Mouse (Mus musculus) liver, embryonic 14.5 days (tissue): ENCODE measurements around the gene Capns2. TPM values are rescaled to one million over a fixed set of nuclear protein-coding genes. Genes with fewer than 3 reads are reported as not detected.

Experiments
- ATAC-seq: fragments of 200-750 bp; cut with Nextera tagmentation; 2 replicates; pipeline ENCODE4 v1.8.0; 2017; ENCODE audit warnings: moderate number of reproducible peaks, mild to moderate bottlenecking, moderate library complexity; ENCODE audit not compliant: insufficient read depth
- DNase-seq, 3 experiments: peaks; one replicate each; pipeline ENCODE4 v3.0.0-alpha.2; 2012 to 2013; ENCODE audit warnings: low read depth in 3 of 3, low spot score in 3 of 3
- H3K27ac ChIP-seq: fragments of 300-500 bp; sonication (generic); 2 replicates; pipeline ENCODE4 v1.5.1; 2014; ENCODE audit warnings: moderate library complexity, mild to moderate bottlenecking, control low read depth, inconsistent platforms
- H3K27me3 ChIP-seq: fragments of 300-500 bp; sonication (generic); 2 replicates; pipeline ENCODE4 v1.6.1; 2014; ENCODE audit warnings: mild to moderate bottlenecking, low read length, moderate library complexity; ENCODE audit not compliant: control insufficient read depth, insufficient read depth
- H3K36me3 ChIP-seq: fragments of 300-500 bp; sonication (generic); replicated peaks from 2 replicates; pipeline ENCODE4 v1.6.1; 2014; ENCODE audit warnings: low read depth; ENCODE audit not compliant: control insufficient read depth, insufficient read depth
- H3K4me1 ChIP-seq, 2 experiments: fragments of 200-500 bp in 1 of 2; fragments of 300-500 bp in 1 of 2; sonication (generic) in 1 of 2; replicated peaks; 2 replicates each; pipeline ENCODE4 v1.6.1; 2012 to 2014; ENCODE audit warnings: antibody characterized with exemption in 1 of 2, inconsistent platforms in 1 of 2, low read length in 1 of 2; ENCODE audit not compliant: control insufficient read depth in 2 of 2, insufficient read depth in 2 of 2
- H3K4me2 ChIP-seq: fragments of 300-500 bp; sonication (generic); 2 replicates; pipeline ENCODE4 v1.6.1; 2014; ENCODE audit warnings: low read depth, mild to moderate bottlenecking, control low read depth, moderate library complexity
- H3K4me3 ChIP-seq, 2 experiments: fragments of 200-500 bp in 1 of 2; fragments of 300-500 bp in 1 of 2; sonication (generic) in 1 of 2; 2 replicates each; pipeline ENCODE4 v1.5.1; 2012 to 2014; ENCODE audit warnings: low read depth in 2 of 2, low read length in 2 of 2, mild to moderate bottlenecking in 2 of 2, control low read depth in 1 of 2, inconsistent platforms in 1 of 2, moderate library complexity in 1 of 2; ENCODE audit not compliant: insufficient read depth in 1 of 2
- H3K9ac ChIP-seq: fragments of 300-500 bp; sonication (generic); replicated peaks from 2 replicates; pipeline ENCODE4 v1.6.1; 2014; ENCODE audit warnings: mild to moderate bottlenecking, control low read depth, moderate library complexity
- H3K9me3 ChIP-seq: fragments of 300-500 bp; sonication (generic); 2 replicates; pipeline ENCODE4 v1.6.1; 2016; ENCODE audit warnings: low read length, mixed read lengths; ENCODE audit not compliant: control insufficient read depth
- CTCF ChIP-seq: IDR thresholded peaks from 2 replicates; pipeline ENCODE4 v1.5.1; 2016; ENCODE audit warnings: antibody characterized with exemption, low read depth, control low read depth
- EP300 ChIP-seq: IDR thresholded peaks from 2 replicates; pipeline ENCODE4 v1.6.1; 2016; ENCODE audit warnings: antibody characterized with exemption, low read depth
- WGBS: fragments of 180-500 bp; shearing (Covaris S2); extraction: QIAGEN DNeasy Blood & Tissue Kit; methylation state at CpG from one replicate; pipeline ENCODE4 v1.1.7; 2014; ENCODE audit not compliant: insufficient replicate concordance; 5-methylcytosine and 5-hydroxymethylcytosine counted together
- polyA plus RNA-seq, 2 experiments: library from polyadenylated mRNA; depleted of rRNA in 1 of 2; stranded (reverse) in 1 of 2; unstranded in 1 of 2; fragments of >200 nt; fragmentation: Nextera tagmentation in 1 of 2; extraction: Ambion mirVana in 1 of 2; gene quantifications; 2 replicates each; pipeline versions ENCODE4 v1.2.1 to v1.2.3; 2012 to 2014

Capns2 gene
- polyA plus RNA-seq (2012; rRNA removed): 0.11 TPM in 1 of 2 replicates, not detected in the other
- not detected in 2 replicates for polyA plus RNA-seq (2014; fragmentation: Nextera tagmentation; extraction: Ambion mirVana)

- no peak within 1 kb of the TSS for H3K9ac ChIP-seq
- H3K4me2 ChIP-seq: no peak within 1 kb of the TSS
- H3K27ac ChIP-seq: no peak within 1 kb of the TSS
- H3K36me3 ChIP-seq: no peaks in the 10 kb centered on the region
- ATAC-seq (no peak), DNase-seq (no peak)
- H3K4me1 ChIP-seq: no peaks in the 10 kb centered on the region
- H3K4me3 ChIP-seq: no peak within 1 kb of the TSS
- no peaks in the 10 kb centered on the region for H3K27me3 ChIP-seq
- no peaks in the 10 kb centered on the region for H3K9me3 ChIP-seq
- no peak for TF ChIP-seq EP300
- TF ChIP-seq CTCF: no peak
- 82% methylated on average over 5 of the region's 5 CpGs for WGBS
Measured at GRCm38 (mm10) chr8:92901107-92901506, at the start of gene Capns2. TSS of gene Capns2 (plus strand) at chr8:92901407.

- Histone ChIP-seq H3K9me3 (no peaks in the 10 kb centered on the region), H3K4me2 (no peak overlapping the region), H3K4me1 (no peaks in the 10 kb centered on the region; a peak in 2 of 4 replicates), H3K27ac (no peak overlapping the region), H3K36me3 (no peaks in the 10 kb centered on the region), H3K4me3 (no peak overlapping the region), H3K27me3 (peaks cover 4% of the 10 kb centered on the region; the same call in 1 of the 2 replicates), H3K9ac (no peak overlapping the region)
- TF ChIP-seq EP300: no peak
- no peak for TF ChIP-seq CTCF
- ATAC-seq: no peak
- no peak for DNase-seq
- 31% methylated on average over 18 of the region's 18 CpGs for WGBS
Measured at GRCm38 (mm10) chr8:92853188-92853983, 47.8 kb upstream of the Capns2 start.

GRCm38 (mm10) chr8:92854673-92855072, 46.5 kb upstream of the Capns2 start:
- DNase-seq (no peak), ATAC-seq (no peak)
- H3K4me1 ChIP-seq: no peaks in the 10 kb centered on the region; a peak in 2 of 4 replicates
- no peak overlapping the region for H3K9ac ChIP-seq
- H3K27ac ChIP-seq: no peak overlapping the region
- H3K9me3 ChIP-seq: no peaks in the 10 kb centered on the region
- no peak overlapping the region for H3K4me3 ChIP-seq
- peaks cover 4% of the 10 kb centered on the region; the same call in 1 of the 2 replicates for H3K27me3 ChIP-seq
- 50% methylated on average over 3 of the region's 3 CpGs for WGBS
- no peaks in the 10 kb centered on the region for H3K36me3 ChIP-seq
- H3K4me2 ChIP-seq: peak overlapping the region; percentile 58
- no peak for TF ChIP-seq EP300
- TF ChIP-seq CTCF: no peak

- no peak within 1 kb of the TSS for H3K27ac ChIP-seq
- peak in 2 of 3 experiments; percentile 9 to 37 for DNase-seq
- no peaks in the 10 kb centered on the region for H3K36me3 ChIP-seq
- H3K4me1 ChIP-seq: no peaks in the 10 kb centered on the region; a peak in 1 of 4 replicates
- H3K4me3 ChIP-seq: peak within 1 kb of the TSS; percentile 55 to 56
- peak within 1 kb of the TSS; percentile 58 for H3K4me2 ChIP-seq
- TF ChIP-seq CTCF (no peak), EP300 (no peak)
- H3K9me3 ChIP-seq: no peaks in the 10 kb centered on the region
- H3K27me3 ChIP-seq: peaks cover 4% of the 10 kb centered on the region; the same call in 1 of the 2 replicates
- H3K9ac ChIP-seq: no peak within 1 kb of the TSS
- WGBS: under 1% methylated on average over 48 of the region's 50 CpGs
- peak; percentile 50; the same call in 1 of the 2 replicates for ATAC-seq
Measured at GRCm38 (mm10) chr8:92855171-92855894, 45.9 kb upstream of the Capns2 start, which contains the start of gene Lpcat2. TSS of gene Lpcat2 (plus strand) at chr8:92855339.
